Mouse (Mus musculus): ENCODE measurements around the gene Socs7. TPM values are rescaled to one million over a fixed set of nuclear protein-coding genes. Genes with fewer than 3 reads are reported as not detected.

Socs7 gene
- polyA plus RNA-seq, 1 experiment from 2014 or later: 2.1 TPM

GRCm38 (mm10) chr11:97410958-97411357 is 48.6 kb downstream of the Socs7 start:
- WGBS: 83% methylated on average over 4 of the region's 4 CpGs
- Histone ChIP-seq H3K27me3 (replicated peaks; ENCODE audit: control insufficient read depth, insufficient read depth, low read length) (no peaks in the 10 kb centered on the region), H3K4me1 (replicated peaks; ENCODE audit: control insufficient read depth, insufficient read depth, low read length) (peaks cover 28% of the 10 kb centered on the region), H3K9me3 (ENCODE audit: control insufficient read depth, low read length) (no peaks in the 10 kb centered on the region), H3K4me2 (ENCODE audit: low read length) (no peak overlapping the region), H3K4me3 (ENCODE audit: low read depth, low read length) (no peak overlapping the region), H3K27ac (ENCODE audit: low read depth) (no peak overlapping the region), H3K36me3 (ENCODE audit: control insufficient read depth, insufficient read depth, low read length) (no peaks in the 10 kb centered on the region), H3K9ac (ENCODE audit: low read length) (no peak overlapping the region)
- ATAC-seq (replicated peaks; ENCODE audit: low FRiP score, low TSS enrichment, low read depth): no peak
- DNase-seq (ENCODE audit: low spot score): no peak

- Histone ChIP-seq H3K4me2 (ENCODE audit: low read length) (no peak overlapping the region), H3K4me1 (replicated peaks; ENCODE audit: control insufficient read depth, insufficient read depth, low read length) (peaks cover 25% of the 10 kb centered on the region), H3K36me3 (ENCODE audit: control insufficient read depth, insufficient read depth, low read length) (no peaks in the 10 kb centered on the region), H3K9me3 (ENCODE audit: control insufficient read depth, low read length) (no peaks in the 10 kb centered on the region), H3K9ac (ENCODE audit: low read length) (no peak overlapping the region), H3K4me3 (ENCODE audit: low read depth, low read length) (no peak overlapping the region), H3K27me3 (replicated peaks; ENCODE audit: control insufficient read depth, insufficient read depth, low read length) (no peaks in the 10 kb centered on the region), H3K27ac (ENCODE audit: low read depth) (no peak overlapping the region)
- no peak for ATAC-seq (replicated peaks; ENCODE audit: low FRiP score, low TSS enrichment, low read depth)
- WGBS: 11% methylated on average over 3 of the region's 3 CpGs
- DNase-seq (ENCODE audit: low spot score): no peak
These were observed 49.8 kb downstream of the Socs7 start for GRCm38 (mm10) chr11:97412117-97412516.

- H3K9ac ChIP-seq (ENCODE audit: low read length): no peak overlapping the region
- 48% methylated on average over 10 of the region's 10 CpGs for WGBS
- H3K36me3 ChIP-seq (ENCODE audit: control insufficient read depth, insufficient read depth, low read length): no peaks in the 10 kb centered on the region
- DNase-seq (ENCODE audit: low spot score) (no peak), ATAC-seq (replicated peaks; ENCODE audit: low FRiP score, low TSS enrichment, low read depth) (no peak)
- H3K4me1 ChIP-seq (replicated peaks; ENCODE audit: control insufficient read depth, insufficient read depth, low read length): peaks cover 29% of the 10 kb centered on the region
- no peak overlapping the region for H3K27ac ChIP-seq (ENCODE audit: low read depth)
- no peak overlapping the region for H3K4me2 ChIP-seq (ENCODE audit: low read length)
- H3K9me3 ChIP-seq (ENCODE audit: control insufficient read depth, low read length): no peaks in the 10 kb centered on the region
- no peaks in the 10 kb centered on the region for H3K27me3 ChIP-seq (replicated peaks; ENCODE audit: control insufficient read depth, insufficient read depth, low read length)
- no peak overlapping the region for H3K4me3 ChIP-seq (ENCODE audit: low read depth, low read length)
These were observed 50.5 kb downstream of the Socs7 start for GRCm38 (mm10) chr11:97412808-97413347.

- Histone ChIP-seq H3K4me1 (replicated peaks; ENCODE audit: control insufficient read depth, insufficient read depth, low read length) (peaks cover 29% of the 10 kb centered on the region), H3K27me3 (replicated peaks; ENCODE audit: control insufficient read depth, insufficient read depth, low read length) (no peaks in the 10 kb centered on the region), H3K4me2 (ENCODE audit: low read length) (peak within 1 kb of the TSS; percentile 62), H3K27ac (ENCODE audit: low read depth) (peak within 1 kb of the TSS; percentile 49), H3K9ac (ENCODE audit: low read length) (peak within 1 kb of the TSS; percentile 83), H3K4me3 (ENCODE audit: low read depth, low read length) (peak within 1 kb of the TSS; percentile 60), H3K9me3 (ENCODE audit: control insufficient read depth, low read length) (no peaks in the 10 kb centered on the region), H3K36me3 (ENCODE audit: control insufficient read depth, insufficient read depth, low read length) (no peaks in the 10 kb centered on the region)
- under 1% methylated on average over 28 of the region's 29 CpGs for WGBS
- DNase-seq (ENCODE audit: low spot score): peak; percentile 89
- ATAC-seq (replicated peaks; ENCODE audit: low FRiP score, low TSS enrichment, low read depth): peak; percentile 80
These were observed 53.0 kb downstream of the Socs7 start, which contains the start of gene Arhgap23 for GRCm38 (mm10) chr11:97415330-97415711. Gene Arhgap23, plus strand, starts transcription at chr11:97415533.

- ATAC-seq (replicated peaks; ENCODE audit: low FRiP score, low TSS enrichment, low read depth): peak; percentile 52
- WGBS: 2% methylated on average over 49 of the region's 49 CpGs
These were observed 53.6 kb downstream of the Socs7 start for GRCm38 (mm10) chr11:97415712-97416636.

GRCm38 (mm10) chr11:97416637-97417035 is 54.3 kb downstream of the Socs7 start:
- Histone ChIP-seq H3K9ac (ENCODE audit: low read length) (no peak overlapping the region), H3K4me1 (replicated peaks; ENCODE audit: control insufficient read depth, insufficient read depth, low read length) (peaks cover 29% of the 10 kb centered on the region), H3K27ac (ENCODE audit: low read depth) (no peak overlapping the region), H3K36me3 (ENCODE audit: control insufficient read depth, insufficient read depth, low read length) (no peaks in the 10 kb centered on the region), H3K27me3 (replicated peaks; ENCODE audit: control insufficient read depth, insufficient read depth, low read length) (no peaks in the 10 kb centered on the region), H3K9me3 (ENCODE audit: control insufficient read depth, low read length) (no peaks in the 10 kb centered on the region), H3K4me3 (ENCODE audit: low read depth, low read length) (peak overlapping the region; percentile 60), H3K4me2 (ENCODE audit: low read length) (peak overlapping the region; percentile 62)
- ATAC-seq (replicated peaks; ENCODE audit: low FRiP score, low TSS enrichment, low read depth) (no peak), DNase-seq (ENCODE audit: low spot score) (no peak)
- WGBS: 14% methylated on average over 5 of the region's 5 CpGs

More at GRCm38 (mm10) chr11:97415712-97416636, 53.6 kb downstream of the Socs7 start:
- peak overlapping the region; percentile 60 for H3K4me3 ChIP-seq (ENCODE audit: low read depth, low read length)
- H3K4me1 ChIP-seq (replicated peaks; ENCODE audit: control insufficient read depth, insufficient read depth, low read length): peaks cover 29% of the 10 kb centered on the region
- H3K9me3 ChIP-seq (ENCODE audit: control insufficient read depth, low read length): no peaks in the 10 kb centered on the region
- H3K27me3 ChIP-seq (replicated peaks; ENCODE audit: control insufficient read depth, insufficient read depth, low read length): no peaks in the 10 kb centered on the region
- H3K9ac ChIP-seq (ENCODE audit: low read length): peak overlapping the region; percentile 83
- peak; percentile 77 for DNase-seq (ENCODE audit: low spot score)
- peak overlapping the region; percentile 62 for H3K4me2 ChIP-seq (ENCODE audit: low read length)
- no peaks in the 10 kb centered on the region for H3K36me3 ChIP-seq (ENCODE audit: control insufficient read depth, insufficient read depth, low read length)
- H3K27ac ChIP-seq (ENCODE audit: low read depth): peak overlapping the region; percentile 49

- 77% methylated on average over 14 of the region's 14 CpGs for WGBS
- no peaks in the 10 kb centered on the region for H3K27me3 ChIP-seq (replicated peaks; ENCODE audit: control insufficient read depth, insufficient read depth, low read length)
- no peaks in the 10 kb centered on the region for H3K36me3 ChIP-seq (ENCODE audit: control insufficient read depth, insufficient read depth, low read length)
- H3K27ac ChIP-seq (ENCODE audit: low read depth): no peak overlapping the region
- DNase-seq (ENCODE audit: low spot score) (no peak), ATAC-seq (replicated peaks; ENCODE audit: low FRiP score, low TSS enrichment, low read depth) (no peak)
- no peak overlapping the region for H3K9ac ChIP-seq (ENCODE audit: low read length)
- H3K4me3 ChIP-seq (ENCODE audit: low read depth, low read length): no peak overlapping the region
- H3K4me1 ChIP-seq (replicated peaks; ENCODE audit: control insufficient read depth, insufficient read depth, low read length): peaks cover 27% of the 10 kb centered on the region
- H3K9me3 ChIP-seq (ENCODE audit: control insufficient read depth, low read length): no peaks in the 10 kb centered on the region
- no peak overlapping the region for H3K4me2 ChIP-seq (ENCODE audit: low read length)
These were observed 56.6 kb downstream of the Socs7 start for GRCm38 (mm10) chr11:97418834-97419539.

GRCm38 (mm10) chr11:97419540-97419900 is 57.2 kb downstream of the Socs7 start:
- no peak for DNase-seq (ENCODE audit: low spot score)
- WGBS: 68% methylated on average over 5 of the region's 5 CpGs
- H3K4me1 ChIP-seq (replicated peaks; ENCODE audit: control insufficient read depth, insufficient read depth, low read length): peaks cover 27% of the 10 kb centered on the region
- no peaks in the 10 kb centered on the region for H3K36me3 ChIP-seq (ENCODE audit: control insufficient read depth, insufficient read depth, low read length)
- no peak for ATAC-seq (replicated peaks; ENCODE audit: low FRiP score, low TSS enrichment, low read depth)
- H3K4me2 ChIP-seq (ENCODE audit: low read length): no peak overlapping the region
- no peaks in the 10 kb centered on the region for H3K9me3 ChIP-seq (ENCODE audit: control insufficient read depth, low read length)
- H3K27me3 ChIP-seq (replicated peaks; ENCODE audit: control insufficient read depth, insufficient read depth, low read length): no peaks in the 10 kb centered on the region
- H3K9ac ChIP-seq (ENCODE audit: low read length): no peak overlapping the region
- no peak overlapping the region for H3K27ac ChIP-seq (ENCODE audit: low read depth)
- no peak overlapping the region for H3K4me3 ChIP-seq (ENCODE audit: low read depth, low read length)

Data from intestine, embryonic 14.5 days (tissue).